Mouse (Mus musculus): ENCODE results near the gene 4930404N11Rik.

4930404N11Rik gene

DNA sequence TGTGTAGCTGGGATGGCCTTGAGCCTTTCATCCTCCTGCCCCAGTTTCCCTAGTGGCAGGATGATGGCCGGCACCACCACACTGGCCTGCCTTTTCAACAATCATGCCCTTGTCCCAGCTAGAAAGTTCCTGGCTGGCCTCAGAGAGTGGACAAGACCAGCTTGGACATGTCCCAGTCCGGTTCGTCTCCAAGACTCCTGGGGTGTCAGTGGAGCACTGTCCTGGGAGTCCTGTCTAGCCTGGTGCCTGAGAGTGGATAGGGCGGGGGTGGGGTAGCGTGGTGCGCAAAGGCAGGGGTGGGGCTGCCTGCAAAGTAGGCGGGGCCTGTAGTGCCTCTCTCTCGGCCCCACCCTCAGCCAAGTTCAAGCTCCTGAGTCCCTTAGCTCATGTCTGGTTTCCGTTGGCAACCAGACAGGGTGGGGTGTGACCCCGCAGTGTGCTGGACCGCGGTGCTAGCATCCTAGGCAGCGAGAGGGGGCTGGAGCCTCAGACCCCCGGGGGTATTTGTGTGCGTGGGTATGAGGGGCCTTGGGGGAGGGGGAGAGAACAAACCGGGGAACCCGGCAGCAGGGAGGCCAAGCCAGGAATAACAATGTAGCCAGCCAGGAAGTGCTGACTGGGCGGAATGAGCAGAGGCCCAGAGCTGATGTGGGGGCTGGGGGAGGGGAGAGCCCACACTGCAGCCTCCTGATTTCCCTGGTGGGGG, 36.1 kb upstream of the 4930404N11Rik start:
- peak; percentile 35 for ATAC-seq (ENCODE audit: low TSS enrichment)

DNA sequence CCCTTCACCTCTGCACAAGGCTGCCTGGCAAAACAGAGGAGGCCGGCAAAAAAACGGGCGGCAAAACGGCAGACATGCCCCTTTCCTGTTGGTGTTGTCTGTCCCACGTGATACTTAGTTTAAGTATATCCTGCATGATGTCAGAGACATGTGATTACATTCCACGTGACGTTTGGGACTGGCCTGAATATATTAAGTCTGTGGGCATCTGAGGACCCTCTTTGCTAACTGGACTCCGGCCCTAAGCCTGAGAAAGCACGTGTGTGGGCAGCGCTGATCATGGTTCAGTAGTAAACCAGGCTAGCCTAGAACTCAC, 35.5 kb upstream of the 4930404N11Rik start:
- peak; percentile 14 for ATAC-seq (ENCODE audit: low TSS enrichment)

DNA sequence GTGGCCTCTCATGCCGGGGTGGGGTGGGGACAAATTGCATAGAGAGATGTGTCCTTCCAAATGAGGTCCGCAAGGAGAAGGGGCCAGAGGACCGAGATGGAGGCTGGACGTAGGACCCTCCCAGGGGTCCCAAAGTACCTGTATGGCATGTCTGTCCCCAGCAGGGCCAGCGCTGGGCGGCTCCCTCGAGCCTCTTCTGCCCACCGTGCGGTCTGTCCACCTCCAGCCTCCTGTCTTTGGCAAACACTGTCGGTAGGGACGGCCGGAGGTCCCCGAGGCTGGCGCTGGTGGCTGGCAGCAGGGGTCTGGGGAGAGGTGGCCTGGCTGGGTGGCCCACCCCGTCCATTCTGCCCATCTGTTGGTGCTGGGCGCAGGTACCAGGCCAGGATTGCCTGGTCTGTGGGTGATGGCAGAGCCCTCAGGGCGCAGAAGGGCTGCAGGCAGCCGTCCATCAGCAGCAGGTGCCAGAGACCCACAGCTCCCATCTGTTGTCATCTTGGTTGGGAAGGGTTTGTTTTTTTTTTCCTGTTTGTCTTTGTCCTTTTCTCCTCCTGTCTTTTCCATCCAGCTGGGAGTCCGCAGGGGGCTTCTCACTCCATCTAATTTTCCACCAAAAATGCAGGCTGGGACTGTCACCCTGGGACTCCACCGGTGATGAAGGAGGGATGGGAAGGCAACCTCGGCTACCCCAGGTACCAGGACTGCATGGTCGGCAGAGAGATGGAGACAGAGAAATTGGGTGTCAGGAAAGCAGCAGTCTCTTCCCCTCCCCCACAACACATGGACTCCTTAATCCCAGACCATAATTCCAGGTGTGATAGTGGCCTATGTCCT, 35.0 kb upstream of the 4930404N11Rik start:
- ATAC-seq (ENCODE audit: low TSS enrichment), result no peak

DNA sequence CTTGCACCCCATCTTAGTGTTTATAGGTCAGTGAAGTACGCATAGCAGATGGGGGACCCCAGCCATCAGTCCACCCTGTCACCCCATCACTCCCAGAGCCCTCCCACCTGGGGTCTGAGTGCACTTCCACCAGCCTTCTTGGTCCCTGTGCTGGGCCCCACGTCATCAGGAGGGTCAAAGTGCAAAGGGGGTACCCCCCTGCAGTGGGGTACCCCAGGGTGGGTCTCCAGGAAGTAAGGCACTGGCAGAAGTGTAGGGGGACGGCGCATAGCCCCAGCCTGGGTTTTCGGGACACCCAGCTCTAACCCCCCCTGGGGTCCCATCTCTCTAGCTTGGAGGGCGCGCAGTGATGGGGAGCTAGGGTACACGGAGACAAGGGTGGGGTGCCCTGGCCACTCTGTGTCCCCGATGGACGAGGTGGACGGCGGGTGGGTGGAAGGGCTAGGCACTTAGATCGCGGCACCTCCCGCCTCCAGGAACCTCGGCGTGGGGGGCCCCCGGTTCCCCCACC, 34.2 kb upstream of the 4930404N11Rik start:
- ATAC-seq (ENCODE audit: low TSS enrichment), result no peak

DNA sequence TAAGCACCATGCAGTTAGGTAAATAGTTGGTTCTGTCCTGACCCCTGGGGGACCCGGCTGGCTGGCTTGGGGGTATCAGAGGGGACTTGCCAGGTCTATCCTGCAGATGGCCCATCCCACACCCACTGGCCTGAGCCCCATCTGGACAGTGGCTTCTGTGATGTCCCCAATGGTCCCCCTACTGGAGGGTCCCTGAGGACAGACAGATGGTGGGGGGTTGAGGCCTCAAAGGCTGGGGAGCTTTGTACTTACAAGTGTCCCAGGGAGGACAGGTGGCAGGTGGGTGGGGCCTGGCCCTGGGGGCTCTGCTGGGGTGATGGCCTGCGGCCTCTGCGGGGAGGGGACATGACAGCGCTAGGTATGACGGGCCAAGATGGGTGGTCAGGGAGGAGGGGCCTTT, 33.7 kb upstream of the 4930404N11Rik start:
- no peak for ATAC-seq (ENCODE audit: low TSS enrichment)

DNA sequence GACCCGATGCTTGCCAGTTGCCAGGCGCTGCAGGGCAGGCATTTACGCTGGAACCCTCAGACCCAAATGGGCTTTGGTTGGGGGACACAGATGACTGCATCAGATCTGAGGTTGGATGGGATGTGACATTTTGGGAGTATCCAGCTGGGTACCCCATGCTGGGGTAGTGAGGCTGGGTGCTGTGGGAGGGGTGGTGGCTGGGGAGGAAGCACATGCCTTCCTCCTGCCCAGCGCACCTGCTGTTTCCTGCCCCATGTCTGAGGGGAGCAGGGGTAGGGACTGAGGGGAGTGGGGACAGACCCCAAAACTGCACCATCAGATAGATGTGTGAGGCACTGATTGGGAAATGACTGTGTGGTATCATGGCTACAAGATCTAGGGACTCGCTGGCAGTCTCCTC, 31.1 kb upstream of the 4930404N11Rik start:
- no peak for ATAC-seq (ENCODE audit: low TSS enrichment)

DNA sequence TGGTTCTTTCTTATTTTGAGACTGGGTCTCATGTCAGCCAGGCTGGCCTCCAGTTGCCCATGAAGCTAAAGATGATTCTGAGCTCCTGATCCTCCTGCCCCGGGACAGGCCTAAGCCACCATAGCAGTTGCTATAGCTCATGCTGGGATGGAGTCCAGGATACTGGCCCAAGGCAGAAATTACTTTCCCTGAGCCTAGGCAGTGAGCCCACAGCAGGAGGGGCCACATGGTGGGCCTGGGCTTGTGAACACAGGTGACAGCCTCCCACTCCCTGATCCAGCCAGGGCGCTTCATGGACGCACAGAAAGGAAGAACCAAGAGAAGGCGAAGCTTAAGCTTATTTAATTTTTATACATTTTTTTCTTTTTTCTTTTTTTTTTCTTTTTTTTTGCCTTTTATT, 30.2 kb upstream of the 4930404N11Rik start:
- no peak for ATAC-seq (ENCODE audit: low TSS enrichment)

DNA sequence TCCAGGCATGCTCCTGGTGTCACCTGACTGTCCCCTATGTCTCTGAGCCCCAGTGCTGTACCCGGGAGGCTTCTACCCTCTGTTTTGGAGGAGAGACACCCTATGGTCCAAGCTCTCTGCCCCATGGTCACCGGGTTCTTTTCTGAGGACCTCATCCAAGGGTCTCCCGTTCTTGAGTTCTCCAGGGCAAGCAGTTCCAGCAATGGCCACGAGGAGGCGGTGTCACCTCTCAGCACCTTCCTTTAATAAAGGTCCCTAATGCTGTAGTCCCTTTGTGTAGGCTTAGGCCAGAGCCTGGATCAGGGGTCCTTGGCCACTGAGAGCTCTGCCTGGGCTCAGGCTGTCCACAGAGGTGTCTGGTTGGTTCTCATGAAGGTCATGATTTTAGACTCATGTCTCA, 29.5 kb upstream of the 4930404N11Rik start:
- no peak for ATAC-seq (ENCODE audit: low TSS enrichment)

DNA sequence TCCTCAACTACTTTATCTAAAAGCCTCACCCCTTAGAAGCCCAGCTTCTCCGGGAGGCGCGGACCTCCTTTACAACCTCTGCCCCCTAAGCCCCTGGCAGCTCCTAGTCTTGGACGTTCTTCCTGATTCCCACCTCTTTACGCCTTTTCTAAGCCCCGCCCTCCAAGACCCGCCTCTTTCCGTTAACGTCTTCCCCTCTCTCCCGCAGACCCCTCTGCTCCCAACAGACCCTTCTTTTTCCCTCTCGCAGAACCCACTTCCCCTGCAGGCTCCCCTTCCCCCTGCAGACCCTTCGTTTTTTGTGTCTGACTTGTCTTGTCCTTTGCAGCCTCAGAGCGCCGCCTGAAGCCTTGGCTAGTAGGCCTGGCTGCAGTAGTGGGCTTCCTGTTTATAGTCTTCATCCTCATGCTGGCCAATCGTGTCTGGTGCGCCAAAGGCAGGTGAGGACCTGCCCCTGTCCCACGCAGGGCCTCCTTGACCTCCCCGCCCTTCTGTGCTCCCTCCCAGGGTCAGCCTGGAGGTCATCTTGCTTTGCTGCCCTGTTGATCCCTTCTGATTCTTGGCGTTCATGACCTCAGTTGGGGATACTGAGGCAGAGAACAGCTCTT, 27.9 kb upstream of the 4930404N11Rik start:
- no peak for ATAC-seq (ENCODE audit: low TSS enrichment)

DNA sequence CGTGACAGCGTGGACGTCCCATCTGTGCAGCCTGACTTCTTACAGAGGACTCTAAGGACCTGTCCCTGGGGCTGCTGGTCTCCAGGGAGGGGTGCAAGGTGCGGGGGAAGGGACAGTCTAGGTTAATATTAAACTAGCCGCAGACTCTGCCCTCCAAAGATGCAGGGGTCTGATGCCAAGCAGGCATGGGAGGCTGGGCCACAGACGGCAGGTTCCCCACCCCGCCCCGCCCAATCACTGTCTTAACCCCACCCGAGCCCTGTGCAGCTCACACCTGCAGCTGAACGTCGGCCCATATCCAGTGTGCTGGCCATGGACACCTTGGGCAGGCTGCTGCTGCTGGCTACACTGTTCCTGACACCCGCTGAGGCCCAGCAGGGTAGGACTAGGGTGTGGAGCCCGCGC, 27.2 kb upstream of the 4930404N11Rik start, which contains the start of gene Smim24:
Gene Smim24, plus strand, starts transcription at position 271 of the 405 bp plus-strand sequence.
- no peak for ATAC-seq (ENCODE audit: low TSS enrichment)

DNA sequence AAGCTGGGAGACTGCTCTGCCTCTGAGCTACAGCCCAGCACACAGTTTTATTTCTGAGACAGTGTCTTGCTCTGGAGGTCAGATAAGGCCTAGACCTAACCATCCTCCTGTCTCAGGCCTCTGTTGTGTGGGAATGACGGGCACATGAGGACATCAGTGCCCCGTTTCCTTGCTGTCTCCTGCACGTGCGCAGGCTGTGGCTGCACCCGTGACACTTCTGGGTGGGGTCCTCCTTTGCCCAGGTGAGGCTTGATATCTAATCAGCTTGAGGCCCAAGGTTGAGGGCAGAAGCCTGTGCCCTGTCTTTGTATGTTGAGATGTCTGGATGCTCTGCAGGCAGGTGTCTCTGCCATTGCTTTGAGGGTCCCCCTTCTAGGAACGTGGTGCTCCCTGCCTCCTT, 26.7 kb upstream of the 4930404N11Rik start:
- no peak for ATAC-seq (ENCODE audit: low TSS enrichment)

DNA sequence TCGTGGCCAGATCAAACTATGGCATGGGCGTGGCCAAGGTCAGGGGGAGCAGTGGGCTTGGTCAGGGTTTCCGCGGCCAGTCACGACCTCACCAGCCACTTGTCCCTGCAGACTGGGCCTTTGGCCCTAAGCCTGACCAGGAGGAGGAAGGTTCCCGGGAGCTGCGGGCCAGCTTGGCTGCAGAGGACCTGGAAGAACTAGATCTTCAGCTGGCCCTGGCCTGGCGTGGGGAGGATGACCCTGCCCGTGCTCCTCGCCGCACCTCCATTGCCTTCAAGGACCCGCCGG, 25.0 kb upstream of the 4930404N11Rik start:
- ATAC-seq (ENCODE audit: low TSS enrichment), result no peak

DNA sequence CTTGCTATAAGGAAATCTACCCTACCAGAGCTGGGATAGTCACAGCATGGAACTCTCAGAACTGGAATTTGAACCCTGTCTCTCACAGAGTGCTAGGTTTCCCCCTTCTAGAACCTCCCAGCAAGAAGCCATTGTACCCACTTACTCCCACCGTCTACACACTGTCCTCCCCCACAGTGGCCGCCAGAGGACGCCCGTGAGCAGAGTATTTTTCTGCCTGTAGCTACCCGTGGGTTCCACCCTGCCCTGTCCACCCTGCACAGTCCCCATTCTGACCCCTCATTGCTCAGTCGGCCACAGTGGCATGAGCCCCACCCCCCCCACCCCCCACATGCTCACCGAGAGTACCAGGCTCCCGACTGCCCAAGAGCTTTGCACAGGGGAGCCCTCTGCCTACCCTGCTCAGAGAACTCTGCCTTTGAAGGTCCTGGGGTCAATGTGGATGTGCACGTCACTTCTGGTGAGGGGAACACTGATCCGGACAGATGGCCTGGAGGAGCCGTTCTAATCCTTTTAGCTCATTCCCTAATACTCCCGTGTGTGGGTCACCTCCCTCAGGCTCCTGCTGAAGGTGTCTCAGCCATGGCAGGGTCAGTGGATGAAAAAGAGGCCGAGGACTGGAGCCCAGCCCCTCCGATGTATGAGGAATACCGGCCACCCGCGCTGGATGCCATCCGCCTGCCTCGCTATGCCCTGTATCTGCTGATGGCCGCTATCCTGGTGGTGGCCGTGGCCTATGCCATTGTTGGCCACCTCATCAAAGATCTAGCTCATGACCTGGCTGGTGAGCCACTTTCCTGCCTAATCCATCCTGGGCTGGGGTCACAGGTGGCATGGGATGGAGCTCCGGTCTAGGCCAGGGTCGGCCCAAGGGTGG, 24.4 kb upstream of the 4930404N11Rik start:
- peak; percentile 48 for ATAC-seq (ENCODE audit: low TSS enrichment)

DNA sequence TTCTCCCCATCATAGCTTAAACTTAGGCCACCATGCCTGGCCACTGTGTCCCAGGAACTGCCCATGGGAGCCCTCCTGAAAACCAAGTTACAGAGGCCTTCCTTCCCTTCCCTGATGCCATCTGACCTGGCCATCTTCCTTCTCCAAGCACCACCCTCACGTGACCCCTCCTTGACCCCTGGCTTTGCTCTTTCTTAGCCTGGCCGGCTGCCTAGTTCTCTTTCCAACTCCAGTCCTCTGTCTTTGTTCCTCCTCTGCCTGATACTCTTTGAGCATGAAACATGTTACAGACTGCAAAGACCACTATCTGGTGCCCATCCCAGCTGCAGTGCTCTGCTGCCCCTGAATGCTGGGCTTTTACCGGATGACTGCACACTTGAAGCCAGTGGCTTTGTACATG, 23.8 kb upstream of the 4930404N11Rik start:
- no peak for ATAC-seq (ENCODE audit: low TSS enrichment)

DNA sequence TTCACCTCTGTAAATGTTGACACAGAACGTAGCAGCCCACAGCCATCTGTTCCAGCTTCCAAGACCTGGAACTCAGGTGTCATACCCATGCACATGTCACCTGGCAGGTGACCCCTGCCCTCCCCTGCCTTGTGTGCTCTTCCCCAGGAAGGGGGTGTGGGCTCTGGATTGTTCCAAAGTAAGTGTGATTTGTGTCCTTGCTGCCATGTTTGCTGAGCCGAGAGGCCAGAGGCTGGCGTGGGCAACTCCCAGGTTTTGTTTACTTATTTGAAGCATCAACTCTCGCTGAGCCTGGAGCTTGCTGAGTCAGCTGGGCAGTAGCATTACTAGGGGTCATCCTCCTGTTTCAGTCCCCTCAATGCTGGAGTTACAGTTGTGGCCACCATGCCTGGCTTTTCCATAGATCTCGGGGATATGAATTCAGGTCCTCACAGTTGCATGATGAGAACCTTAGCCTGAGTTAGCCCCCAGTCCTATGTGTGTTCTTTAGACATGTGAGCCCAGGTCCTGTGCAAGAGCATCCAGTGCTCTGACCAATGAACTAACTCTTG, 23.0 kb upstream of the 4930404N11Rik start, which contains the start of gene Gm48552:
Gene Gm48552, plus strand, starts transcription at position 501 of the 551 bp plus-strand sequence.
- ATAC-seq (ENCODE audit: low TSS enrichment), result no peak

DNA sequence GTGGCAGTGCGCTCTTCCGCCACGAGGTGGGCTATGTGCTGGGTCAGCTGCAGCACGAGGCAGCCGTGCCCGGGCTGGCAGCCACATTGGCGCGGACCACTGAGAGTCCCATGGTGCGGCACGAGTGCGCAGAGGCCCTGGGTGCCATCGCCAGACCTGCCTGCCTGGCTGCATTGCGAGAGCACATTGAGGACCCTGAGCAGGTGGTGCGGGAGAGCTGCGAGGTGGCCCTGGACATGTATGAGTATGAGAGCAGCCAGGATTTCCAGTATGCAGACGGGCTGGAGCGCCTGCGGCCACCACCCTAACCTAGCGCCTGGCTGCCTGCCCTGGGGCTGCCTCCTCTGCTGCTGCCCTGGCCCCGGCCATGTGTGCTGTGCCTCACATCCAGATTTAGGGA, 22.1 kb upstream of the 4930404N11Rik start:
- ATAC-seq (ENCODE audit: low TSS enrichment), result no peak

DNA sequence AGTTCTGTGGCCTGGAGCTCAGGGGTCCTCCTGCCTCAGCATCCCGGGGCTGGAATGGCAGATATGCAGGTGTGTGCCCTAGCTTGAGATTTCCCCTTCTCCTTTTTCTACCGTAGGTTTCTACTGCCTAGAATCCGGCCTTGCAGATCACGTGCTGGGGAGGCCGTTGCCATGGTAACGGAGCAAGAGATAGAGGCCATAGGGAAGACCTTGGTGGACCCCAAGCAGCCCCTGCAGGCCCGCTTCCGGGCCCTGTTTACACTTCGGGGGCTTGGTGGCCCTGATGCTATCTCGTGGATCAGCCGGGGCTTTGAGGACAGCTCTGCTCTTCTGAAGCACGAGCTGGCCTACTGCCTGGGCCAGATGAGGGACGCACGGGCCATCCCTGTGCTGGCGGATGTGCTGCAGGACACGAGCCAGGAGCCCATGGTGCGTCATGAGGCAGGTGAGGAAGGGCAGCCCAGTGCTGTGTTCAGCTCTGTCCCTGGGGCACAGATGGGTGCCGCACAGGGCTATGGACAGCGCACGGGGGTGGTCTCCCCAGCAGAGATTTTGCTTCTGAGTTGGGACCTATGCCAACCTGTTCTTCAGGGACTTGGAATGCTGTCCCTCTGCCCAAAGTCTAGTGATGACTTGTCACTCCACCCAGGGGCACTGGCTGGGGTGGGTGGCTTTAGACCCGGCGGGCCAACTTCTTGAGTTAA, 20.1 kb upstream of the 4930404N11Rik start:
- no peak for ATAC-seq (ENCODE audit: low TSS enrichment)

DNA sequence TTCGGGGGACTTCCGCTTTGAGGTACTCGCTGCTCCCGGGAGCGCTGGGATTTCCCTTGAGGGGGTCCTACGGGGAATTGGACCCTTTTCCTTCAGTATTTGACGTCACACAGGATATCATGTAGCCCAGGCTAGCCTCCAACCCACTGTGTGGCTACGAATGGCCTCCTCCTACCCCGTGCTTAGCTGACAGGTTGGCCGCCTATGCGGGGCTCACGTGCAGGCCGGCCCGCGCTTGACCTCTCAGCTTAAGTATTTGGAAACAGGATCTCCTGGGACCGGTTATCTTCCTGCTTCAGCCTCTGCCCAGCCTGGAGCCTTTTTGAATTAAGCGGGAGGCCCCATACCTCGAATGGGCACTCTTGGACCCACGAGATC, 19.0 kb upstream of the 4930404N11Rik start:
- ATAC-seq (ENCODE audit: low TSS enrichment), result 0 out of 2 replicates have a peak, but pooled peaks have one; percentile 0

DNA sequence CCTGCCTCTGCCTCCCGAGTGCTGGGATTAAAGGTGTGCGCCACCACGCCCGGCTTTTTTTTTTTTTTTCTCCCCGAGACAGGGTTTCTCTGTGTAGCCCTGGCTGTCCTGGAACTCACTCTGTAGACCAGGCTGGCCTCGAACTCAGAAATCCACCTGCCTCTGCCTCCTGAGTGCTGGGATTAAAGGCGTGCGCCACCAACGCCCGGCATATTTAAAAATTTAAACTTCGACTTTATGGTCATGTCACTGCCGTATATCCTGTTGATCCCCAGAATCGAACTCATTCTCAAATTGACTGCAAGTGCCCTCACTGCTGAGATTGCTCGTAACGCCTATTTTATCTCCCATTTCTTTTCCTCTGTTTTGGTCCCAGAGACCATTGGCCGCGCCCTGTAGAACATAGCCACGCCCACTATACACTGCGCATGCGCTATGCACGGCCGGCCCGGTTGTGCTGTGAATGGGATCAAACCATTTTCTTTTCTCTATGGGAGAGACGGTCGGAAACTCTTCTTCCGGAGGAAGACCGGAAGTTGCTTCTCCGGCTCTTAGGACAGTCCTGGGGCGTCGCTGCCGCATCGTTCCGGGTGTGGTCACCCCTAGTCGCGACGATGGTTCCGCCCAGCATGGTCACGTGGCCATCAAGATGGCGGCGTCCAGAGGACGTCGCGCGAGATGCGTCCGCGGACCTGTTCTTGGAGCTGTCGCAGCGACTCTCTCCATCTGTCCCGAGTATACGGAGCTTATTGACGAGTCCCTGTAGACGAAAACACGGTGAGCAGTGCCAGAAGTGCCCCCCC, 18.4 kb upstream of the 4930404N11Rik start, which contains the start of the genes Dohh and Gm48551:
Gene Dohh, plus strand, starts transcription at position 627 of the 803 bp plus-strand sequence.
Gene Gm48551, plus strand, starts transcription at position 665 of the 803 bp plus-strand sequence.
- peak; percentile 96 for ATAC-seq (ENCODE audit: low TSS enrichment)

DNA sequence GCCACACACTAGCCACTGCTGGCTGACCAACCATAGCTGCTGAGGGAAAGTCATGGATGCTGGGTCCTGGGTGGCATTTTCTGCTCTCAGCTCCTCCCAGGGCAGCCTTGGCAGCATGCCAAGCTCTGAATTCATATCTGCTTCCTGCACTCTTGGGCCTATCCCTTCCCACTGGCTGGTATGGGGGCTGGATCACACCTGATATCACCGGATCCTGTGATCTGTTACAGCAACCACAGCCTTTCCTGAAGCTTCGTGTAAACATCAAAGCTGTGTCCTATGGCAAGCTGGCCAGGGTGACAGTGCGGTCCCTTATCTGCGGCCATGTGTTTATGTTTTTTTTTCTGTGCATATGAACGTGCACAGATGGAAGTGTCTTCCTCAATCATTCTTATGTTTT, 16.4 kb upstream of the 4930404N11Rik start:
- no peak for ATAC-seq (ENCODE audit: low TSS enrichment)
